Mouse (Mus musculus): ENCODE measurements around the gene Pla2r1.
A peak's percentile ranks its signal among the peaks of the same experiment; 100 is the strongest.

The Pla2r1 gene

GRCm38 (mm10) chr2:60503991-60504390, 49.1 kb downstream of the Pla2r1 start:
- peak in 1 of 2 experiments; percentile 36 for DNase-seq (ENCODE audit: low spot score in 2 of 2)

DNA sequence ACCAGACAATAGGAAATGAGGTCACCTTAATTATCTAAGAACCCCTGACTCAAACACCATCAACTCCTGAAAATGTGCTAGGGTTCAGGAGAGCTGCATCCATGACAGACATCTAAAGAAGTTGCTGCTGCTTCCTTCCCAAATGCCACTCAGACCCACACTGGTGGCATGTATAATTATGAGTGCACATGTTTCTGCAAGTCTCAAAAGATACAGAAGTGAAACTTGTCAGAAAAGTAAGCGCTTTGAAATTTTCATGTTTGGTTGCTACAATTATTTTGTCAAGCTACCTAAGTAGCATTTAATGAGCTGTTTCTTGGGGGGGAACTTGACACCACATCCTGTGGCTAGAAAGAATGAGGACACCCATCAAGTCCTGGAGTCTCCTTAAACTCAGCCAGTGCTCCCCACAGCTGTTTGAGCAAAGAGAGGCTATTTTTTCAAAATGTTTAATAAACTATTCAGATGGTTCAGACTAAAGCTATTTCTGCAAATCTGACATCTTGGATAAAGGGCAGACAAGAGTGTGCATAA, 52.5 kb downstream of the Pla2r1 start:
- no peak for DNase-seq (ENCODE audit: low spot score in 2 of 2)

GRCm38 (mm10) chr2:60479906-60480305, 73.2 kb downstream of the Pla2r1 start:
- DNase-seq (ENCODE audit: low spot score in 2 of 2), result no peak

DNA sequence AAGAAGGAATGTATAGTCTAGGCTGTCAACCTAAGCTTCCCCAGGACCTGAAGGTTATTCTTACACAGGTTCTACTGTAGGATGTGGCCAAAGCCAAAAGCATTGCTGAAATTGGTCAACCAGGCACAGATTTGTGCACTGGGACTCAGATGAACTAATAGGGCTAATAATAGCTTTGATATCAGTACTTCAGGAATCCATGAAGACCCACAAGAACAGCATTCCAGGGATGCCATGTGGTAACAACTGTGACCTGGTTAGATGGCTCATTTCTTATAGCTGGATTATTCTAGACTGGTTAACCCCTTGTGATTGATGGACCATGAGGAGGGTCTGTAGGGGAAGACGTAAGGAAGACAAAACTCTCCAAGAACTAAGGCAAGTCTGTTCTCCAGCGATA, 74.3 kb downstream of the Pla2r1 start:
- DNase-seq (ENCODE audit: low spot score in 2 of 2), result no peak

DNA sequence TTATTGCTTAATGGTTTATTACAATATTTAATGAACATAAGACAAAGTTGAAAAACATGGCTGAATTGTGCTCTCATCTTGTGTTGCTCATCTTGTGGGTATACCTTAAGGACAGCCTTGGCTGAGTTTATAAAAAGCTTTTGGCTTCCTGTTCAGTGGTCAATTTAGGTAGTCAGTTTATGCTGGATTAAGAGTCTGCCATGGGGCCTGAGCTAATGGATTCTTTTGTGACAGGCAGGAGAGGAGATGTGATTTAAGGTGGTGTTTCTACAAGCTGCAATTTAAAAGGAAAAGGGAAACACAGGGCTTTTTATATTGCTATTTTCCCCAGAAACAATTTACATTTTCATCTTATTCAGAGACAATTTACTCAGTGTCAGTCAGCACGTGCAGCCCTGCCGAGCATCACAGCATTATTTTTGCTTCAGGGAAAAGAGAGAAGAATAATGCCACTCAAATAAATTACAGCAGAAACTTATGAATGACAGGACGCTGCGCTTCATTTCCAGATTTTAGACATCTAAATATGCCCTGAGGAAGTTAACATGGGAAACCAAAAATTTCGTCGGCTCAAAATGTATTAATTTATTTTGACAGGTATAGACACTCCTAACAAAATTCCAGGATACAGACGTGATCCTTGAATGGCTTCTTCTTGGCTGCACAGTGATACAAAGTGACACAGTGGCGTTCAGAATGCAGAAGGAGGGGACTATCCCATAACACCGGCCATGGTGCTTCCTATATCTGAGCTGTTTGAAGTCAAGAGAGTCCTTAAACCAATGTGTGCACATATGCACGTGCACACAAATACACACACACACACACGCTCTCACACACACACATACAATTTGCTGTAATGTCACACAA, 84.0 kb downstream of the Pla2r1 start:
- DNase-seq (ENCODE audit: low spot score in 2 of 2), result no peak

DNA sequence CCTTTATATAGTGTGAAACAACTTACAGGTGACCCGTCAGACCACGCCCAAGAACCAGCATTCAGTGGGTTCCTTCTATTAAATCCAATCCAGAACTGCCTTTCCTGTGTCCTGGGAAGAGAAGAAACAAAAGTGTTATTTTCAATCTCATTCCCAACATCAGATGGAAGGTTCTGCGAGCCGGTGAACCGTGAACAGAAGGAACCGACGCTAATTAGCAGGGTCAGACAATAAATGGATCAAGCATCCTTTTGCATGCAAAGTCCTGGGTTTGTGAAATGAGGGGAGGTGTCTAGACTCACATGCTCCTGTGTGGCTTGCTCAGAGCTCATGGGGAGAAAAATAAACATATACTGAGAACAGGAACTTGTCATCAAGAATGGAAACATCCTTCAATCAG, 100.7 kb downstream of the Pla2r1 start:
- DNase-seq (ENCODE audit: low spot score in 2 of 2), result no peak

- DNase-seq (ENCODE audit: low spot score in 2 of 2), result no peak
These were observed 101.9 kb downstream of the Pla2r1 start for GRCm38 (mm10) chr2:60451119-60451773.

DNA sequence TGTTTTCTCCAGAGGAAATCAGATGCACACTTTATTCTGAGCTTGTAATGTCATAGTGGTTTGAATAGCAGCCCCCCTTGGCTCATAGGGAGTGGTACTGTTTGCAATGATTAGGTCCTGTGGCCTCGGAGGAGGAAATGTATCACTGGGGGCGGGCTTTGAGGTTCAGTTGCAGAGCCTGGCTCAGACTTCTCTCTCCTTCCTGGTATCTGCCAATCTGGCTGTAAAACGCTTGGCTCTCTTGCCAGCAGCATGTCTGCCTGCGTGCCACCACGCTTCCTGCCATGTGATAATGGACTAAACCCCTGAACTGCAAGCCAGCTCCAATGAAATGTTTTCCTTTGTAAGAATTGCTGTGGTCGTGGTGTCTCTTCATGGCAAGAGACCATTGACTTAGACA, 103.4 kb downstream of the Pla2r1 start:
- DNase-seq (ENCODE audit: low spot score in 2 of 2), result no peak

- DNase-seq (ENCODE audit: low spot score in 2 of 2), result peak in 1 of 2 experiments; percentile 4
These were observed 108.2 kb downstream of the Pla2r1 start for GRCm38 (mm10) chr2:60444711-60445509.

GRCm38 (mm10) chr2:60443279-60443678, 109.8 kb downstream of the Pla2r1 start:
- no peak for DNase-seq (ENCODE audit: low spot score in 2 of 2)

DNA sequence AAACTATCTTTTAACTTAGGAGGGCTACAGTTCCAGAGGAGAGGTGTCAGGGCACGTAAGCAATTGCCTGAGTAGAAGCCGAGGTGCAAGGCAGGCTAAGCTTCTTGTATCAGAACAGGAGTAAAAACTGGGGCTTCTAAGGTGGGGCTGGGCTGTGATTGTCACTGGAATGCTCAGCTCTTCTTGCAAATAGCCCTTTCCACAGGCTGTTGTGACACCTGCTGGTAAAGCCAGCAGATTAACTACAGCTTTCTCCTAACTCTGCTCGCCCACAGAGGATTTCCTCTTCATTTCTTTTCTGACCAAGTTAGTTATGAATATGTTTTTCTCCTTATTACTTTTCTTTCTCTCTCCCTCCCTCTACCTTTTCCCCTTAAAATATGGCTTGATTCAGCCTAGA, 111.2 kb downstream of the Pla2r1 start:
- DNase-seq (ENCODE audit: low spot score in 2 of 2), result no peak

- DNase-seq (ENCODE audit: low spot score in 2 of 2), result no peak
These were observed 116.3 kb downstream of the Pla2r1 start for GRCm38 (mm10) chr2:60436802-60437201.

DNA sequence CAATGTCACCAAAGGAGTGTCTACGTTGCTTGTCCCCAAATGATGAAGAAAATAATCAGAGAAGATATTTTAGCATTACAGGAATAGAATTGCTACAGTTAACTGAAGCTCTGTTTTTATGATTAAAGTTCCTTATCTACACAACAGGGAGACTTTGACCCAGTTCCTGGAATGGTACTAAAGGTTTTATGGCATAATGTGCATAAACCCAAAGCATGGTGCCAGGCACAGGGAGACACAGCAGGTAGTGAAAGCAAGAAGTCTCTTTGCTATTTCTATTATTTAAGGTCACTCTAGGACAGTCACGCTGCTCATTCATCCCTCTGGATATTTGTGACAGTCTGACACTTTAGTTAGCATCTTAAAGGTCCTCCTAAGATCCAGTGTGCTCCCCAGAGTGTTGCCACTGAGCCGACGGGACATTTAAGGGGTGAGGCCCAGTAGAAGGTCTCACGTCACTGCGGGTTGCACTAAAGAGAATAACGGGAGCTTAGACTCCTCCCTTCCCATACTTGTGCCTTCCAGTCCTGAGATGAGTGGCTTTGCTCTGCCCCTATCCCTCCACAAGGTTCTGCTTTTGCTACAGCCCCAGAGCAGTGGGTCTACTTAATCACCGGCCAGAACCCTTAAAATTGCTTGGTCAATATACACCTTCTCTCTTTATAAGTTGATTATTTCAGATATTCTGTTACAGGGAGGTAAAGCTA, 122.6 kb downstream of the Pla2r1 start:
- DNase-seq (ENCODE audit: low spot score in 2 of 2), result no peak

GRCm38 (mm10) chr2:60418075-60418474, 135.0 kb downstream of the Pla2r1 start:
- peak; percentile 61 to 70 for DNase-seq (ENCODE audit: low spot score in 2 of 2)

GRCm38 (mm10) chr2:60414334-60414733, 138.8 kb downstream of the Pla2r1 start:
- no peak for DNase-seq (ENCODE audit: low spot score in 2 of 2)

- DNase-seq (ENCODE audit: low spot score in 2 of 2), result no peak
These were observed 140.0 kb downstream of the Pla2r1 start for GRCm38 (mm10) chr2:60413006-60413650.

DNA sequence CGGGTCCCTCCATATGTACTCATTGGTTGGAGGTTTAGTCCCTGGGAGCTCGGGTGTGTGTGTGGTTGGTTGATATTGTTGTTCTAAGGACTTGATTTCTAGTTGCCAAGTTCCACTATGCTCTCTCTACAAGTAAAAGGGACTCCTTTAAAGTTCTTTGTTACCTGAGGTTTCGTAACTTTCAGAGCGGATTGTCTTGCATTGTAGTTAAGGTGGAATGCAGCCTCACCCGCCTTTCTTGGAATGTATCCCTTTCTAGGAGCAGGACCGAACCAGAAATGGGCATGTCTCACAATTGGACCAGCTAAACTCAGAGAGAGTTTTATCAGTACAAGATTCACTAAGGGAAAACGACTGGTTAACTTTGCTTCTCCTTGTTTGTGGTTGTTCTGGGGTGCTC, 141.9 kb downstream of the Pla2r1 start:
- no peak for DNase-seq (ENCODE audit: low spot score in 2 of 2)

DNA sequence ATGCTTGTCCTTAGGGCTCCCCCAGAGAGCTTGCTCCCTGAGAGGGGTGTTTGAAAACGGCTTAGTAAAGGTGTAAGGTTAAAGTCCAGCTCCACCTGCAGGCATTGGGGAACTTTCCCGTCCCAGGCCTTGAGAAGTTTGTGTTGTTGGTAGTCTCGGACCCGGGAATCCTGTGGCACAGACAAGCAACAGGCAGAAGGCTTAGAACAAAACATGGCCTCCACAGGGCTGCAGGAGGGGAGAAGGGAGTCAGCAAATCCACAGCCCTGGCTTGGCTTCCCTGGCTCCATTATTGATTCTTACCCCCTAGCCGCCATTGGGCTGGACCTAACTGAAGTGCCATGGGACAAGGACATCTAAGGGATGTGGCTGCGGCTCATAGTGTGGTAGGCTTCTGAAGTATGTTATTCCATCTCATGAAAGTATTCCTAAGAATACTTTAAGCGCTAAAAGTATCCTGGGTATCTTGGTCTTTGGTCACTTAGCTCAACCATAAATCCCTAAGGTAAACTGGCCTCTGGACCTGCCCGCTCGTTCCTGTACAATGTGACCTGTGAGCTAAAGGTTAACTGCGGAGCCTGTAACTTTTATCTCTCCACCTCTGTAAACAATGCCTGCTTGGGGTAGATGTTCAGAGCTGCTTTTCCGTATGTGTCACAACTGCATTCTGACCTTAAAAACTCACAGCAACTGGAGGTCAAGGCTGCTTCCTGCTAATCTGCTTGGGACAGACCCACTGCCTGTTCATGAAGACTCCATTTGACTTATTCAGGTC, 142.9 kb downstream of the Pla2r1 start:
- no peak for DNase-seq (ENCODE audit: low spot score in 2 of 2)

DNA sequence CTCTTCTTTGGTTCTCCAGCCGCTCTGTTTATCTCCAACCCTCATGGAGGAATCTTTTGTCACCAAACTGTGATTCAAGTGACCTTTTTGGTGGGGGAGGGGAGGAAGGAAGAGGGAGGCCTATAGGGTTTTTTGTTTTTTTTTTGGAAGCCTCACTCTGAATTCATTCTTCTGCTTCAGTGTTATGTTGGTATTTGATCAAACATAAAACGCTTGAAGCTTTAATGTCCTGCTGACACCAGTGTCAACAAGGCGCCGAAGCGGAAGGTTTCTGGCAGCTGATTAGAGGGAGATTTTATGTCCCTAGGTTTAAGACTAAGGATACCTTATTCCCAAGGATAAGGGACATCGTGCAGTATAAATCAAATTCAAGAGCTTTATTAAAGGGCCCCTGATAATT, 143.9 kb downstream of the Pla2r1 start:
- no peak for DNase-seq (ENCODE audit: low spot score in 2 of 2)

- no peak for DNase-seq (ENCODE audit: low spot score in 2 of 2)
These were observed 145.7 kb downstream of the Pla2r1 start for GRCm38 (mm10) chr2:60407387-60407786.
